Mouse (Mus musculus): ENCODE measurements around the gene Kat2a. TPM values are rescaled to one million over a fixed set of nuclear protein-coding genes. Genes with fewer than 3 reads are reported as not detected.

The Kat2a gene
- total RNA-seq, 4 experiments from 2014 or later, result 9.0 to 11.1 (median 10.1) TPM

GRCm38 (mm10) chr11:100735954-100736745 lies 23.9 kb upstream of the Kat2a start:
- no peak for DNase-seq (ENCODE audit: low spot score in 2 of 2)

- no peak for DNase-seq (ENCODE audit: low spot score in 2 of 2)
Observed at GRCm38 (mm10) chr11:100735134-100735865, 23.0 kb upstream of the Kat2a start.

GRCm38 (mm10) chr11:100730477-100731205 lies 18.4 kb upstream of the Kat2a start:
- DNase-seq (ENCODE audit: low spot score in 2 of 2), result no peak

- DNase-seq (ENCODE audit: low spot score in 2 of 2), result no peak
Observed at GRCm38 (mm10) chr11:100729976-100730375, 17.7 kb upstream of the Kat2a start.

GRCm38 (mm10) chr11:100728601-100729000 lies 16.3 kb upstream of the Kat2a start:
- peak in 1 of 2 experiments; percentile 35 for DNase-seq (ENCODE audit: low spot score in 2 of 2)

GRCm38 (mm10) chr11:100727201-100727600 lies 14.9 kb upstream of the Kat2a start:
- no peak for DNase-seq (ENCODE audit: low spot score in 2 of 2)

- DNase-seq (ENCODE audit: low spot score in 2 of 2), result no peak
Observed at GRCm38 (mm10) chr11:100724919-100725512, 12.8 kb upstream of the Kat2a start.

GRCm38 (mm10) chr11:100722493-100723028 lies 10.3 kb upstream of the Kat2a start:
- no peak for DNase-seq (ENCODE audit: low spot score in 2 of 2)

- DNase-seq (ENCODE audit: low spot score in 2 of 2), result no peak
Observed at GRCm38 (mm10) chr11:100721776-100722492, 9.7 kb upstream of the Kat2a start.

GRCm38 (mm10) chr11:100721254-100721653 lies 9.0 kb upstream of the Kat2a start:
- no peak for DNase-seq (ENCODE audit: low spot score in 2 of 2)

GRCm38 (mm10) chr11:100720345-100720744 lies 8.1 kb upstream of the Kat2a start:
- DNase-seq (ENCODE audit: low spot score in 2 of 2), result no peak

GRCm38 (mm10) chr11:100719893-100720292 lies 7.6 kb upstream of the Kat2a start:
- no peak for DNase-seq (ENCODE audit: low spot score in 2 of 2)

- no peak for DNase-seq (ENCODE audit: low spot score in 2 of 2)
Observed at GRCm38 (mm10) chr11:100719312-100719711, 7.0 kb upstream of the Kat2a start.

GRCm38 (mm10) chr11:100718866-100719265 lies 6.6 kb upstream of the Kat2a start:
- DNase-seq (ENCODE audit: low spot score in 2 of 2), result no peak

GRCm38 (mm10) chr11:100718462-100718861 lies 6.2 kb upstream of the Kat2a start:
- DNase-seq (ENCODE audit: low spot score in 2 of 2), result no peak

GRCm38 (mm10) chr11:100716649-100717048 lies 4.4 kb upstream of the Kat2a start:
- DNase-seq (ENCODE audit: low spot score in 2 of 2), result no peak

GRCm38 (mm10) chr11:100714948-100715347 lies 2.7 kb upstream of the Kat2a start:
- DNase-seq (ENCODE audit: low spot score in 2 of 2), result no peak

- peak; percentile 66 to 67 for DNase-seq (ENCODE audit: low spot score in 2 of 2)
Observed at GRCm38 (mm10) chr11:100714534-100714915, 2.3 kb upstream of the Kat2a start.

- peak in 1 of 2 experiments; percentile 36 for DNase-seq (ENCODE audit: low spot score in 2 of 2)
Observed at GRCm38 (mm10) chr11:100713735-100714533, 1.7 kb upstream of the Kat2a start, which contains the start of gene Hspb9. TSS of gene Hspb9 (plus strand) at chr11:100713850.

GRCm38 (mm10) chr11:100713174-100713573 lies 909 bp upstream of the Kat2a start:
- DNase-seq (ENCODE audit: low spot score in 2 of 2), result no peak
